Mouse (Mus musculus) bone marrow macrophage, adult 2 months (primary cell): Measurements from ENCODE around the gene Psmf1.

Source experiments
- CTCF ChIP-seq: IDR thresholded peaks from 2 replicates; pipeline ENCODE4 v1.5.1; 2012; ENCODE audit warnings: low read depth, mild to moderate bottlenecking, low read length, moderate library complexity
- POLR2A ChIP-seq: IDR thresholded peaks from 2 replicates; pipeline ENCODE4 v1.6.1; 2012; ENCODE audit warnings: mild to moderate bottlenecking, low read depth, low read length, borderline replicate concordance

DNA sequence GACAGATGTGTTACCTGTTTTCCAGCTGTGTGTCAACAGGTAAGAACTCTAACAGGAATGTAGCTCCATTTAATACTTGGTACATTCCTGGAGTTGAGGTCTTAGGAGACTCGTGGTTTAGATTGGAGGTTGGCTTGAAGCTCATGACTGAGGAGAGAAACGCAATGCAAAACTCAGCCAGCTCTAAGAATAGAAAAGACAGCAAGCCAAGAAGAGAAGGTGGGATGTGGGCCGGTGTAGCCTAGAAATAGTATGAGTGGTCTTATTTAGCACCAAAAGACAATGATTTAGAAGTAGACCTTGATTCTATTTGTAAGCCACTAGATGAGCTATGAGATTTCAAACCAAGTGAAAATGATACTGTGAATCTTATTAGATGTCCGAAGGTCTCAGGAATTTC, 28.5 kb downstream of the Psmf1 start:
- TF ChIP-seq POLR2A (no peak), CTCF (no peak)
